Mouse (Mus musculus): Measurements from ENCODE around the gene Rsrc2. TPM values are rescaled to one million over a fixed set of nuclear protein-coding genes. Genes with fewer than 3 reads are reported as not detected.

Gene Rsrc2
- total and polyA plus RNA-seq, 2 experiments from 2014 or later = 41.9 to 133 TPM

DNA sequence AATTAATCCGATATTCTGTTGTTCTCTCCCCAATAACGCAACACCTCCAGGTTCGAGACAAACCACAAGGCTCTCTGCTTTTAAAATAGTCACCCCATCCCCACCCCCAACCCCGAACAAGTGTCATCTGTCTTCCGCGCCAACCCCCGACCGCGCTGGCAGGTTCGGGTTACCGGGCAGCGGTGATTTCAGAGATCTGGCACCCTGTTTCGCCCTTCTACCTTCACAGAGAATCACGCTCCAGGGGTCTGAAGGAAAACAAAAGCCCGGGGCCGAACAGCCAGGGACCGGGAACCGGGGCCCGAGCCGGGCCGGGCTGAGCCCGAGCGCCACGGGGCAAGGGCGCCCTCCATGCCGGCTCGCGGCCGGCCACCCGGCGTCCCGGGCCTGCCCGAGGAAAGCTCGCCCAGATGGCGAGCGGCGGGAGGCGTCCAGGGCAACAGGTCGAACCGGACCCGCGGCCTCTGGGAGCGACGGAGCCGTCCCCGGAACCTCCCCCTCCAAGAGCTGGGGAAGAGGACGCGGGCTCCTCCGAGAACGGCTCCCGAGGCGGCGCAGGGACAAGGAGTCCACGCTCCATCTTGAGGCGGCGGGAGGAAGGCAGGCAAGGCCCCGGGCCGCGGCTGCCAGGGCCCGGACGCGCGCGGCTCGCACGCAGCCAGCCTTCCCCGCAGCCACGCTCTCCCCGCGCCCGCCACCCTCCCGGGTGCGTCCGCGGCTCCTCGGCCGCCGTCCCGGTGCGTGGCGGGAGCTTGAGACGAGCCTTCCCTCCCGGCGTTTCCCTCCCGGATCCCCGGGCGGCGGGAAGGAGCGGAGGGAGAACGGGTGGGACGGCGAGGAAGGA, 65.6 kb downstream of the Rsrc2 start:
- Histone ChIP-seq H3K36me3 (ENCODE audit: insufficient read depth, low read length) (no peaks in the 10 kb centered on the region), H3K9ac (replicated peaks; ENCODE audit: low read length, poor library complexity, severe bottlenecking) (peak overlapping the region; percentile 99), H3K4me2 (ENCODE audit: low read depth, low read length, poor library complexity, severe bottlenecking) (peak overlapping the region; percentile 68), H3K27me3 (ENCODE audit: insufficient read depth, low read length) (no peaks in the 10 kb centered on the region), H3K4me1 (ENCODE audit: insufficient read depth, low read length) (peaks cover 10% of the 10 kb centered on the region), H3K4me3 (ENCODE audit: low read depth, low read length) (peak overlapping the region; percentile 62), H3K9me3 (ENCODE audit: low read length) (no peaks in the 10 kb centered on the region), H3K27ac (ENCODE audit: low read depth, low read length) (peak overlapping the region; percentile 99)
- TF ChIP-seq CTCF (IDR thresholded peaks at IDR 0.05) = no peak
- peak; percentile 38 for DNase-seq (ENCODE audit: low spot score)
- ATAC-seq (ENCODE audit: low FRiP score) = peak; percentile 50
- WGBS = under 1% methylated on average over 55 of the region's 92 CpGs

DNA sequence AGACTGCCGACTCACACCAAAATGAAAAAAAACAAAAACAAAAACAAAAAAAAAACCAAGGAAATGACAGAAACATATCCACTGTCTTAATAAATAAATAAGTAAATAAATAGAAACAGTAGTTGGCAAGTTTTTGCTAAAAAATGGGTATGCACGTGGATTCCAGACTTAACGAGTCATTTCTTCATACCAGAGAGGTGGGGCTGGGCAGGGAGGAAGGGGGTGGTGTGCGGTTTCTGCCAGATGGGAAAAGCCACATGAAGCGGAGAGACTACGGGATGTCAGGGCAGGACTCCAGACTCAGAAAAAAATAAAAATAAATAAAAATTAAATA, 66.2 kb downstream of the Rsrc2 start:
- no peak for TF ChIP-seq CTCF (IDR thresholded peaks at IDR 0.05)
- Histone ChIP-seq H3K9me3 (ENCODE audit: low read length) (no peaks in the 10 kb centered on the region), H3K9ac (replicated peaks; ENCODE audit: low read length, poor library complexity, severe bottlenecking) (peak overlapping the region; percentile 99), H3K4me3 (ENCODE audit: low read depth, low read length) (peak overlapping the region; percentile 62), H3K36me3 (ENCODE audit: insufficient read depth, low read length) (no peaks in the 10 kb centered on the region), H3K27me3 (ENCODE audit: insufficient read depth, low read length) (no peaks in the 10 kb centered on the region), H3K27ac (ENCODE audit: low read depth, low read length) (peak overlapping the region; percentile 99; the same call in 1 of the 2 replicates), H3K4me2 (ENCODE audit: low read depth, low read length, poor library complexity, severe bottlenecking) (peak overlapping the region; percentile 68), H3K4me1 (ENCODE audit: insufficient read depth, low read length) (peaks cover 10% of the 10 kb centered on the region)
- DNase-seq (ENCODE audit: low spot score) (peak; percentile 39), ATAC-seq (ENCODE audit: low FRiP score) (0 out of 2 replicates have a peak, but pooled peaks have one; percentile 5)
- WGBS = 2% methylated on average over 6 of the region's 6 CpGs

DNA sequence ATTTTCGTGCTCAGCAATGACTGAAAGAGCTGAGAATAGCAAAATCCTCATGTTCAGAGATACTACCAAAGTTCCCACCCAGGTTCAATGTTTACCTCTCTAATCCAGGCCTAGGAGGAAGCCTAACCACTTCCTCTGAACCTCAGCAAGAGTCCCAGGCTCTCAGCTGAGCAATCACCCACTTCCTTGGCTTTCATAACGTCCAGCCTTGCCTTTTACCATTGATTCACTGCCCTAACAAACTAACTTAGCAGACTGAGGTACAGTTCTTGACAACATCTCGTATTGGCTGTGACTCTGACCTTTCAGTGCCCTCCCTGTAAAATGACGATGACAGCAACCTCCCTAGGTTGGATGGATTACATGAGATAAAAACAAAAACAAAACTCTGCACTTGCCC, 66.8 kb downstream of the Rsrc2 start:
- no peak for TF ChIP-seq CTCF (IDR thresholded peaks at IDR 0.05)
- no peaks in the 10 kb centered on the region for H3K9me3 ChIP-seq (ENCODE audit: low read length)
- no peaks in the 10 kb centered on the region for H3K27me3 ChIP-seq (ENCODE audit: insufficient read depth, low read length)
- no peak for ATAC-seq (ENCODE audit: low FRiP score)
- H3K4me3 ChIP-seq (ENCODE audit: low read depth, low read length) = peak overlapping the region; percentile 62
- no peak for DNase-seq (ENCODE audit: low spot score)
- peaks cover 10% of the 10 kb centered on the region for H3K4me1 ChIP-seq (ENCODE audit: insufficient read depth, low read length)
- no peaks in the 10 kb centered on the region for H3K36me3 ChIP-seq (ENCODE audit: insufficient read depth, low read length)
- H3K27ac ChIP-seq (ENCODE audit: low read depth, low read length) = no peak overlapping the region
- WGBS = 40% methylated on average over 4 of the region's 4 CpGs
- no peak overlapping the region for H3K9ac ChIP-seq (replicated peaks; ENCODE audit: low read length, poor library complexity, severe bottlenecking)
- peak overlapping the region; percentile 68 for H3K4me2 ChIP-seq (ENCODE audit: low read depth, low read length, poor library complexity, severe bottlenecking)

DNA sequence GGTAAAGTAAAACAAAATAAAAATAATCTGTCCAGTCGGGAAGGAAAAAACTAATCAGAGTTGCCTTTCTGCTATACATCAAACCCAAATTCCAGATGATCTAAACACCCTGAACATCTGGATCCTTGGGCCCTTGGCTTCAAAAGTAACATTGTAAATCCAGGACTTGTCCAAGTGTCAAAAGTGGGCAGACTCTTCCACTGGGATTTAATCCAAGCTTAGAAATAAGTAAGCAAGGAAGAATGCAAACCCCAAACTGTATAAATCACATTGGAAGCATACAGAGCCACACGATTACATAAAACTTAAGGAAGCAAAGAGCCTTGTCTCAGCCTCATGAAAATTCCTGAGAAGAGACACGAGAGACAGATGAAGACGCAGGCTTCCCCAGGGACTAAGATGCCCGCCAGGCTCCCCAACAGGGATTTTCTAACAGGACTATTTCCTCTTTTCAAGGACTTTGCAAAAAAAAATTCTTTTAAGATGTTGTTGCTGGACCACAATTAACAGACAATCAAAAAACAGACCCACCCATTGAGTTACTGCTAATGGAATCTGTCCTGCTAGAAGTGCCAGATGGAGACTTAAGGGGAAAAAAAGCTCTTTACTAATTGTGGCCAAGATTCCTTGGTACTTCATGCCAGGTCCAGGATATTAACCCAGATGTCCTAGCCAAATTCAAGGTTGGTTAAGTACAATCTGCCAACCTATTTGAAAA, 69.5 kb downstream of the Rsrc2 start:
- ATAC-seq (ENCODE audit: low FRiP score) (no peak), DNase-seq (ENCODE audit: low spot score) (peak; percentile 69)
- H3K4me3 ChIP-seq (ENCODE audit: low read depth, low read length) = no peak overlapping the region
- H3K9ac ChIP-seq (replicated peaks; ENCODE audit: low read length, poor library complexity, severe bottlenecking) = no peak overlapping the region
- H3K9me3 ChIP-seq (ENCODE audit: low read length) = no peaks in the 10 kb centered on the region
- WGBS = 30% methylated on average over 5 of the region's 5 CpGs
- H3K27ac ChIP-seq (ENCODE audit: low read depth, low read length) = no peak overlapping the region
- no peaks in the 10 kb centered on the region for H3K36me3 ChIP-seq (ENCODE audit: insufficient read depth, low read length)
- peaks cover 6% of the 10 kb centered on the region for H3K4me1 ChIP-seq (ENCODE audit: insufficient read depth, low read length)
- no peaks in the 10 kb centered on the region for H3K27me3 ChIP-seq (ENCODE audit: insufficient read depth, low read length)
- no peak for TF ChIP-seq CTCF (IDR thresholded peaks at IDR 0.05)
- H3K4me2 ChIP-seq (ENCODE audit: low read depth, low read length, poor library complexity, severe bottlenecking) = no peak overlapping the region

DNA sequence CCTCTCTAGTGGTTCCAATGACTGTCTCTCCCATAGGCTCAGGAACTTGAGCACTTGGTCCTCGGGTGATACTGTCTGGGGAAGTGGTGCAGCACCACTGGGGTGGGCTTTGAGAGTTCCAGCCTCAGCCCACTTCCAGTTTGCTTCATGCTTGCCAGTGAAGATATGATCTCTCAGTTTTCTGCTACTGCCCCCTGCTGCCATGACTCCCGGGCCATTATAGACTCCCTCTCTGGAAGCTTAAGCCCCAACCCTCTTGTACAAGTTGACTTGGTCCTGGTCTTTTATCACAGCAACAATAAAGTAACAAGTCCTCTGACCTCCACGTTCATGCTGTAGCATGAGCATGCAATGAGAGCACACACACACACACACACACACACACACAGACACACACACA, 70.1 kb downstream of the Rsrc2 start:
- no peak overlapping the region for H3K27ac ChIP-seq (ENCODE audit: low read depth, low read length)
- WGBS = 67% methylated on average over 3 of the region's 3 CpGs
- peaks cover 6% of the 10 kb centered on the region for H3K4me1 ChIP-seq (ENCODE audit: insufficient read depth, low read length)
- H3K36me3 ChIP-seq (ENCODE audit: insufficient read depth, low read length) = no peaks in the 10 kb centered on the region
- H3K9ac ChIP-seq (replicated peaks; ENCODE audit: low read length, poor library complexity, severe bottlenecking) = no peak overlapping the region
- no peak overlapping the region for H3K4me3 ChIP-seq (ENCODE audit: low read depth, low read length)
- DNase-seq (ENCODE audit: low spot score) (no peak), ATAC-seq (ENCODE audit: low FRiP score) (no peak)
- no peak overlapping the region for H3K4me2 ChIP-seq (ENCODE audit: low read depth, low read length, poor library complexity, severe bottlenecking)
- no peaks in the 10 kb centered on the region for H3K27me3 ChIP-seq (ENCODE audit: insufficient read depth, low read length)
- TF ChIP-seq CTCF (IDR thresholded peaks at IDR 0.05) = no peak
- H3K9me3 ChIP-seq (ENCODE audit: low read length) = no peaks in the 10 kb centered on the region

Other genes with a start within 250 kb of the Rsrc2 start
- 3.9 and 5.3 TPM in 2 replicates for gene B3gnt4, start 239.0 kb downstream of the Rsrc2 start, total RNA-seq (2014; rRNA removed)
- gene B3gnt4, start 239.0 kb downstream of the Rsrc2 start, polyA plus RNA-seq (2015; fragmentation: Nextera tagmentation; extraction: Ambion mirVana) = 1.3 and 1.4 TPM in 2 replicates
- gene Diablo, start 225.2 kb downstream of the Rsrc2 start, total RNA-seq (2014; rRNA removed) = 77.6 and 81.1 TPM in 2 replicates
- 87.2 and 89.5 TPM in 2 replicates for gene Diablo, start 225.2 kb downstream of the Rsrc2 start, polyA plus RNA-seq (2015; fragmentation: Nextera tagmentation; extraction: Ambion mirVana)
- 0.93 and 2.1 TPM in 2 replicates for gene Gm49027, start 223.9 kb downstream of the Rsrc2 start, total RNA-seq (2014; rRNA removed)
- 0.18 and 0.43 TPM in 2 replicates for gene Gm49027, start 223.9 kb downstream of the Rsrc2 start, polyA plus RNA-seq (2015; fragmentation: Nextera tagmentation; extraction: Ambion mirVana)
- gene Vps33a, start 176.4 kb downstream of the Rsrc2 start, total RNA-seq (2014; rRNA removed) = 56.2 and 58.1 TPM in 2 replicates
- 39.4 and 42.0 TPM in 2 replicates for gene Vps33a, start 176.4 kb downstream of the Rsrc2 start, polyA plus RNA-seq (2015; fragmentation: Nextera tagmentation; extraction: Ambion mirVana)
- 73.1 and 80.0 TPM in 2 replicates for gene Clip1, start 64.8 kb downstream of the Rsrc2 start, total RNA-seq (2014; rRNA removed)
- 64.2 and 77.5 TPM in 2 replicates for gene Clip1, start 64.8 kb downstream of the Rsrc2 start, polyA plus RNA-seq (2015; fragmentation: Nextera tagmentation; extraction: Ambion mirVana)
- 29.6 and 40.6 TPM in 2 replicates for gene Zcchc8, start 28.3 kb downstream of the Rsrc2 start, total RNA-seq (2014; rRNA removed)
- gene Zcchc8, start 28.3 kb downstream of the Rsrc2 start, polyA plus RNA-seq (2015; fragmentation: Nextera tagmentation; extraction: Ambion mirVana) = 41.9 and 46.3 TPM in 2 replicates
- gene Kntc1, start 302 bp upstream of the Rsrc2 start, total RNA-seq (2014; rRNA removed) = 2.7 and 9.5 TPM in 2 replicates
- 1.8 and 3.0 TPM in 2 replicates for gene Kntc1, start 302 bp upstream of the Rsrc2 start, polyA plus RNA-seq (2015; fragmentation: Nextera tagmentation; extraction: Ambion mirVana)
- gene Hcar2, start 116.1 kb upstream of the Rsrc2 start, total RNA-seq (2014; rRNA removed) = not detected in 2 replicates
- gene Hcar2, start 116.1 kb upstream of the Rsrc2 start, polyA plus RNA-seq (2015; fragmentation: Nextera tagmentation; extraction: Ambion mirVana) = not detected in 2 replicates
- gene Hcar1, start 130.6 kb upstream of the Rsrc2 start, total RNA-seq (2014; rRNA removed) = 1.1 and 1.9 TPM in 2 replicates
- 0.64 and 0.71 TPM in 2 replicates for gene Hcar1, start 130.6 kb upstream of the Rsrc2 start, polyA plus RNA-seq (2015; fragmentation: Nextera tagmentation; extraction: Ambion mirVana)
- 13.8 and 25.4 TPM in 2 replicates for gene Denr, start 157.8 kb upstream of the Rsrc2 start, total RNA-seq (2014; rRNA removed)
- 130 and 158 TPM in 2 replicates for gene Denr, start 157.8 kb upstream of the Rsrc2 start, polyA plus RNA-seq (2015; fragmentation: Nextera tagmentation; extraction: Ambion mirVana)
- gene Gm43518, start 178.0 kb upstream of the Rsrc2 start, total RNA-seq (2014; rRNA removed) = 6.0 TPM in 1 of 2 replicates, not detected in the other
- gene Gm43518, start 178.0 kb upstream of the Rsrc2 start, polyA plus RNA-seq (2015; fragmentation: Nextera tagmentation; extraction: Ambion mirVana) = 2.7 and 2.8 TPM in 2 replicates
- 0.27 and 9.8 TPM in 2 replicates for gene Ccdc62, start 181.3 kb upstream of the Rsrc2 start, total RNA-seq (2014; rRNA removed)
- 2.9 and 3.8 TPM in 2 replicates for gene Ccdc62, start 181.3 kb upstream of the Rsrc2 start, polyA plus RNA-seq (2015; fragmentation: Nextera tagmentation; extraction: Ambion mirVana)
- 42.9 and 45.4 TPM in 2 replicates for gene Hip1r, start 224.2 kb upstream of the Rsrc2 start, total RNA-seq (2014; rRNA removed)
- 25.8 and 30.8 TPM in 2 replicates for gene Hip1r, start 224.2 kb upstream of the Rsrc2 start, polyA plus RNA-seq (2015; fragmentation: Nextera tagmentation; extraction: Ambion mirVana)